Mouse (Mus musculus) 3134 (cell line): ENCODE data around the gene Eif2s3y.

Experiments
- DNase-seq: peaks from one replicate; pipeline ENCODE4 v3.0.0-alpha.2; 2011; ENCODE audit warnings: low spot score; ENCODE audit not compliant: insufficient read length; ENCODE audit errors: extremely low read depth

The Eif2s3y gene

DNA sequence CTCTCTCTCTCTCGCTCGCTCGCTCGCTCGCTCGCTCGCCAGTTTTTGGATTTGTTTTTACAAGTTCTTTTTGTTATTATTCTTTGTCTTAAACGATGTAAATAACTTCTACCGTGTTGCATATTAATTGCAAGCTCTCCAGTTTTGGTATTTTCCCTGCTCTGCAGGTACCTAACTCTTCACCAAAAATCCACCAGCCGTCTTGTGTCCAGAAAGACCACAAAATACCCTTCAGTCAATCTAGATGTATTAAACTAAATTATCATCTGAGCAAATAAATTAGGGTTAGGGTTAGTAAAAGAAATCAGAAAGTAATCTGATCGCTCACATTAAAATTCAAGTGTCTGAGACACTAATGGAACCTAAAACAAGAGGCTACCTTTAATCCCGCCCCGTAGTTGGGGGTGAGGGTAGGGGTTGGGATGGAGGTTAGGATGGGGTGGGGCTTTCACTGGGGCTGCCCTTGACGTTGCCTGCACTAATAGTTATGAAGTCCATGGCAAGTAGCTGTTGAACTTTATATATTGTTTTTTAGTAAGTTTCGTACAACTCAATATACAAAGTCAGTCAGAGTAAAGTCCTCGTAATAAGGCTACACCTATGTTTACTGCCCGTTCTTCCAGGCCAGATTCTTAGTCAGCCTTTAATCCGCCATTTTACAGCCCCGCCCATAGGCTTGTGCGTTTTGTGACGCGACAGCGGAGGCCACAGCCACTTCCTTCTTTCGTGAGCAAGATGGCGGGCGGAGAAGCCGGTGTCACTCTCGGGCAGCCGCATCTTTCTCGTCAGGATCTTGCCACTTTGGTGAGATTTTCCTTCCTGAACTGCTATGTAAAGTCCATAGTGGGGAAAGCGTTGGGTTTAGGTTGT lies at the start of gene Eif2s3y:
Gene Eif2s3y (plus strand): TSS at position 662 of the 870 bp plus-strand sequence.
- DNase-seq = no peak
